ENCODE assay signal across 8 mouse cellular contexts in the genomic region with DNA sequence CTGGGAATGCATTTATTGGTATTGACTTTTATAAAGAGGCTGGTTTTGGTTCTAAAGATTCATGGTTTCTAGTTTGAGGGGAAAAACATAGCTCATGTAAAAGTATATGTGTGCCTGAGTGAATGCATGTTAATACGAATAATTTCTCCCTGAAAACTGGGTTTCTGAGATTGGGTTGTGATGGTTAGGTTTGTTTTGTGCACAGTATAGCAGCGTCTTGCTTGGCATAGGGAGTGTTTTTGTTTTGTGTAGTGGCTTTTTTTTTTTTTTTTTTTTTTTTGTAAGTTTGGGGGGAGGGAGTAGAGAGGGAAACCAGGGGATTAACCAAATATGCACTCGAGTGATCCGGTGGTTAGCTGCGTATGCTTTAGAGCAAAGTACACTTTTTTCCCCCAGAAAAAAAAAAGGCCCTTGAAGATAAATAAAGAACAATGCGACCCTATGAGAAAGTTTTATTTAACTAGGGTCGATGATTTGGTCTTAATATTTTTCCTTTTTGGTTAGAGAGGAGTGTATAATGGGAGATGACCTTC. TPM values are rescaled to one million over a fixed set of nuclear protein-coding genes. Genes with fewer than 3 reads are reported as not detected.
DNase-seq lines count a peak whose midpoint lies in the region; ATAC-seq and TF ChIP-seq lines count a peak whose summit lies in the region.

No protein-coding gene starts in this region.

- peak overlapping the region; percentile 96 for H3K4me2 ChIP-seq in lung, postnatal 0 days (replicated peaks; ENCODE audit: low read depth, low read length)
- H3K4me2 ChIP-seq in neural tube, embryonic 13.5 days, result peak overlapping the region; percentile 70

- no peak for ATAC-seq in lung, postnatal 0 days
- ATAC-seq in neural tube, embryonic 13.5 days (ENCODE audit: low read depth), result no peak

- H3K36me3 ChIP-seq in lung, postnatal 0 days (ENCODE audit: insufficient read depth, low read length), result no peaks in the 10 kb centered on the region
- H3K36me3 ChIP-seq in neural tube, embryonic 13.5 days, result no peaks in the 10 kb centered on the region

- H3K27me3 ChIP-seq in lung, postnatal 0 days (replicated peaks; ENCODE audit: insufficient read depth, low read length), result no peaks in the 10 kb centered on the region
- H3K27me3 ChIP-seq in neural tube, embryonic 13.5 days, result no peaks in the 10 kb centered on the region

- DNase-seq in lung, postnatal 0 days (ENCODE audit: low spot score), result peak; percentile 25
- DNase-seq in lung, postnatal 14 days, result no peak
- peak; percentile 22 for DNase-seq in c-Kit-positive CD71-positive TER-119-positive erythroid progenitor cells, embryonic 14.5 days (ENCODE audit: low spot score)
- peak; percentile 83 for DNase-seq in induced T-regulatory cell, adult 2 months (ENCODE audit: low read depth)
- no peak for DNase-seq in right cerebral cortex, adult 2 months (ENCODE audit: low spot score in 2 of 2)
- DNase-seq in left cerebral cortex, adult 11 months (ENCODE audit: low spot score), result no peak
- no peak for DNase-seq in gastrocnemius, adult 8-10 months (ENCODE audit: low spot score in 2 of 2)

- peak overlapping the region; percentile 67 for H3K9ac ChIP-seq in lung, postnatal 0 days (replicated peaks; ENCODE audit: low read depth)
- H3K9ac ChIP-seq in neural tube, embryonic 13.5 days, result peak overlapping the region; percentile 87

- TF ChIP-seq EP300 in lung, postnatal 0 days (IDR thresholded peaks at IDR 0.05), result no peak

- under 1% methylated on average over 7 of the region's 7 CpGs for WGBS in lung, postnatal 0 days
- 1% methylated on average over 7 of the region's 7 CpGs for WGBS in neural tube, embryonic 13.5 days

- no peaks in the 10 kb centered on the region for H3K9me3 ChIP-seq in lung, postnatal 0 days (ENCODE audit: low read length)
- H3K9me3 ChIP-seq in neural tube, embryonic 13.5 days, result no peaks in the 10 kb centered on the region

- no peak for TF ChIP-seq CTCF in lung, postnatal 0 days (IDR thresholded peaks at IDR 0.05)

- peaks cover 9% of the 10 kb centered on the region; the same call in 1 of the 2 replicates for H3K4me1 ChIP-seq in lung, postnatal 0 days (ENCODE audit: insufficient read depth, low read depth, low read length)
- peaks cover 45% of the 10 kb centered on the region for H3K4me1 ChIP-seq in neural tube, embryonic 13.5 days (replicated peaks)

- peak overlapping the region; percentile 78 for H3K4me3 ChIP-seq in lung, postnatal 0 days (ENCODE audit: low read depth, low read length)
- H3K4me3 ChIP-seq in neural tube, embryonic 13.5 days, result peak overlapping the region; percentile 78

- peak overlapping the region; percentile 92 for H3K27ac ChIP-seq in lung, postnatal 0 days (ENCODE audit: low read length)
- peak overlapping the region; percentile 78 for H3K27ac ChIP-seq in neural tube, embryonic 13.5 days (replicated peaks)

RNA-seq across cellular contexts. Expression of a gene that starts 3.2 kb away (rescaled TPM):
- polyA plus RNA-seq in lung, postnatal 0 days (2015; fragmentation: Nextera tagmentation; extraction: Ambion mirVana), result 10.0 and 12.3 TPM in 2 replicates
- polyA plus RNA-seq in neural tube, embryonic 13.5 days (2015; fragmentation: Nextera tagmentation; extraction: Ambion mirVana), result 57.9 and 60.9 TPM in 2 replicates
- 10 to 100 TPM; 19.1 to 26.3 (median 21.0) TPM for total RNA-seq in gastrocnemius, adult 8-10 months (2022)

Comparison
In these comparisons a context has a peak if more than half of its experiments do, and no peak if none do; other contexts are left out.
1. DNase-seq: peak in lung, postnatal 0 days (single experiment), c-Kit-positive CD71-positive TER-119-positive erythroid progenitor cells, embryonic 14.5 days (single experiment) and induced T-regulatory cell, adult 2 months (single experiment); none in lung, postnatal 14 days (single experiment), right cerebral cortex, adult 2 months (0 of 2), left cerebral cortex, adult 11 months (single experiment) and gastrocnemius, adult 8-10 months (0 of 2).